Mouse (Mus musculus): ENCODE measurements at regions not wholly inside any gene's neighbourhood (a gene's known extent, or its start where the extent isn't known, plus 50 kb on each side); places are given as distances from the start of the nearest gene placed in this dataset.

DNA sequence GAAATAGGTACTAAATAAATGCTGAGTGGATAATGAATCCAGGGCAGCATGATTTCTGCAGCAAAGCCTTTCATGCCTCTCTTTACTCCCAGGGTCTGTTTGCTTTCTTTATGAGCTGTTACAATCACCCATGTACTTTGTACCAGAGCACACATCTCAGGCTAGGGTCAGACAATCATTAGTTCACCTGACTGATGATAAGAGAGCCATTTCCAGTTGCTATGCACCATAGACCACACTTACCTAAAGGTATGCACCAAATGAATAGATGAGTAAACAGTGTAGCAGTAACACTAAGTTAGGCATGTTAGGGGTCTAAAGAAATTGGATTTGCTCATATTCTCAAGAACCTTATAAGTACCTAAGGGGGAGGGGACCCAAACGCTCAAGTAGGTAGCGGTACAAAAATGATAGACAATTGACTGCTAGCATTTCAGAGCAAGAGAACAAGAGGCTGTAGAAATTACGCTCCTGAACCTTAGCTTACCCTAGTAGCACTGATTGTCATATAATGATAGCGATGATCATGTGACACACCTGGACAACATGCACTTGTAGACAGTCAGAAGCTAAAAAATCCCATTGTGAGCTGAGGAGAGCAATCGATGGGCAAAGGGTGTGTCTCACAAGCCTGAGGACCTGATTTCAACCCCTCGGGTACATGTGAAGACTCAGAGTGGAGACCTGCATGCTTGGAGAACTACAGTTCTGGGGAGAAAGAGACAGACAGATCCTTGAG is 58.1 kb upstream of the Tenm3 start:
- no peak overlapping the region for H3K4me3 ChIP-seq (ENCODE audit: low read depth, low read length)
- 44% methylated on average over 6 of the region's 6 CpGs for WGBS
- H3K36me3 ChIP-seq (ENCODE audit: control insufficient read depth, insufficient read depth) = no peaks in the 10 kb centered on the region
- TF ChIP-seq CTCF (IDR thresholded peaks at IDR 0.05; ENCODE audit: low read depth) = no peak
- H3K27me3 ChIP-seq (replicated peaks; ENCODE audit: control insufficient read depth, insufficient read depth, low read length) = no peaks in the 10 kb centered on the region
- H3K9me3 ChIP-seq (ENCODE audit: control insufficient read depth) = no peaks in the 10 kb centered on the region
- ATAC-seq = peak; percentile 97
- H3K27ac ChIP-seq (ENCODE audit: low read depth, low read length) = peak overlapping the region; percentile 69
- H3K4me1 ChIP-seq (replicated peaks; ENCODE audit: control insufficient read depth, insufficient read depth, low read length) = peaks cover 8% of the 10 kb centered on the region; the same call in 1 of the 2 replicates
- no peak overlapping the region for H3K4me2 ChIP-seq (replicated peaks; ENCODE audit: low read depth)
- H3K9ac ChIP-seq (ENCODE audit: low read depth, low read length) = no peak overlapping the region

DNA sequence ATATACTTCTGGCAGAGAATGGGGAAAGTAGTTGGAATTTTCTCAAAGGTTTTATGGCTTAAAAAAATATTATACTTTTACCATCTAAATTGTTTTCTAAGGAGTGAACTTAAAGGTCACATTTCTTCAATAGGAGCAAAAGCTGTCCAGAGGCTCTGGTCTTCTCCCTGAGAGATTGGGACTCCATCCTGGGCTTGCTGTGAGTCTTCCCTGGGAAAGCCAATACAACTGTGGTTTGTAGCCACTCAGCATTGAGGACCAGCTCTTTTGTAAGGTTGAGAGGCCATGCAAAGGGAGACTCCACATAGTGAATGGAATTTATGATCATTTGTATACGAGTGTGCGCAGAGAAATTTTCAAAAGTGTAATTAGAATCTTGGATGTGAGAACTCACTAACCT is 52.9 kb upstream of the Tenm3 start:
- Histone ChIP-seq H3K4me2 (replicated peaks; ENCODE audit: low read depth) (no peak overlapping the region), H3K27ac (ENCODE audit: low read depth, low read length) (no peak overlapping the region), H3K4me1 (replicated peaks; ENCODE audit: control insufficient read depth, insufficient read depth, low read length) (peaks cover 4% of the 10 kb centered on the region; the same call in 1 of the 2 replicates), H3K9ac (ENCODE audit: low read depth, low read length) (no peak overlapping the region), H3K36me3 (ENCODE audit: control insufficient read depth, insufficient read depth) (no peaks in the 10 kb centered on the region), H3K4me3 (ENCODE audit: low read depth, low read length) (no peak overlapping the region), H3K9me3 (ENCODE audit: control insufficient read depth) (no peaks in the 10 kb centered on the region), H3K27me3 (replicated peaks; ENCODE audit: control insufficient read depth, insufficient read depth, low read length) (no peaks in the 10 kb centered on the region)
- no peak for ATAC-seq
- TF ChIP-seq CTCF (IDR thresholded peaks at IDR 0.05; ENCODE audit: low read depth) = no peak
- 78% methylated on average over 2 of the region's 2 CpGs for WGBS

DNA sequence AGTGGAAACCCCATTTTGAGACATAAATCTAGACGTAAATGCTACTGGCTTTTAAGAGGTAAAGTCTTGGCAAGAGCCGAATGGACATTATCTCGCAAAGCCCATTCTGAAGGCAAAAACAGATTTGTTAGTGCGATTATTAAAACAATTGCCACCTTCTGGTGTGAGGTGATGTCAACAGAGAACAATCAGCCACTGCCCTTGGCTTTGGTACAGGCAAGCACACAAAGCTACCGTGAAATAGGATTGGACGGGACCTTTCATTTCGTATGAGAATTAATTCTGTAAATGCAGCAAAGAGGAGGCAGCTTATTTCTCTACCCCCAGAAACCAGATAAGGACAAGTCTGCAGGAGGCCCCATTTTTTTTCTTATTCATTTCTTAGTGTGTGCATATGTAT is 52.5 kb upstream of the Tenm3 start:
- WGBS = 87% methylated on average over 7 of the region's 7 CpGs

GRCm38 (mm10) chr8:48895586-48895985 is 51.8 kb upstream of the Tenm3 start:
- Histone ChIP-seq H3K4me2 (replicated peaks; ENCODE audit: low read depth) (no peak overlapping the region), H3K9me3 (ENCODE audit: control insufficient read depth) (no peaks in the 10 kb centered on the region), H3K36me3 (ENCODE audit: control insufficient read depth, insufficient read depth) (no peaks in the 10 kb centered on the region), H3K4me1 (replicated peaks; ENCODE audit: control insufficient read depth, insufficient read depth, low read length) (peaks cover 4% of the 10 kb centered on the region; the same call in 1 of the 2 replicates), H3K27me3 (replicated peaks; ENCODE audit: control insufficient read depth, insufficient read depth, low read length) (no peaks in the 10 kb centered on the region), H3K4me3 (ENCODE audit: low read depth, low read length) (no peak overlapping the region), H3K27ac (ENCODE audit: low read depth, low read length) (no peak overlapping the region), H3K9ac (ENCODE audit: low read depth, low read length) (no peak overlapping the region)
- no peak for TF ChIP-seq CTCF (IDR thresholded peaks at IDR 0.05; ENCODE audit: low read depth)
- 73% methylated on average over 8 of the region's 8 CpGs for WGBS
- ATAC-seq = no peak

More for the DNA sequence above, 52.5 kb upstream of the Tenm3 start:
- no peak for TF ChIP-seq CTCF (IDR thresholded peaks at IDR 0.05; ENCODE audit: low read depth)
- H3K4me2 ChIP-seq (replicated peaks; ENCODE audit: low read depth) = no peak overlapping the region
- no peak overlapping the region for H3K9ac ChIP-seq (ENCODE audit: low read depth, low read length)
- peaks cover 4% of the 10 kb centered on the region; the same call in 1 of the 2 replicates for H3K4me1 ChIP-seq (replicated peaks; ENCODE audit: control insufficient read depth, insufficient read depth, low read length)
- no peak for ATAC-seq
- H3K36me3 ChIP-seq (ENCODE audit: control insufficient read depth, insufficient read depth) = no peaks in the 10 kb centered on the region
- H3K4me3 ChIP-seq (ENCODE audit: low read depth, low read length) = no peak overlapping the region
- H3K27ac ChIP-seq (ENCODE audit: low read depth, low read length) = no peak overlapping the region
- H3K9me3 ChIP-seq (ENCODE audit: control insufficient read depth) = no peaks in the 10 kb centered on the region
- H3K27me3 ChIP-seq (replicated peaks; ENCODE audit: control insufficient read depth, insufficient read depth, low read length) = no peaks in the 10 kb centered on the region
